Comparison of ENCODE assay signal across 48 mouse cellular contexts in genomic region chr9:50561918-50562360, GRCm38 (mm10). TPM values are rescaled to one million over a fixed set of nuclear protein-coding genes. Genes with fewer than 3 reads are reported as not detected.
"Had no signal": no experiment of that assay in that cellular context is flagged by ENCODE, and none has a peak within 500 bp of the region (broad histone marks: within the 10 kb centered on the region; RNA-seq: fewer than 3 reads in every experiment).

No protein-coding gene starts in this region.

- ATAC-seq: hindbrain, embryonic 16.5 days; hindbrain, postnatal 0 days; inflammation-experienced regulatory T-cells, adult 6 months had no signal

- DNase-seq: heart, adult 18-20 months; heart, adult 2 months; heart, postnatal 10 days; heart, postnatal 14 days; heart, postnatal 36 days; heart, postnatal 4 days; kidney, adult 11 months; kidney, adult 18-20 months; kidney, adult 8-10 months; kidney, postnatal 10 days; kidney, postnatal 25 days; kidney, postnatal 36 days; kidney, postnatal 4 days; layer of hippocampus, adult 9-11 months; layer of hippocampus, postnatal 36 days had no signal

- H3K27ac ChIP-seq: heart, adult 2 months; heart, embryonic 10.5 days; heart, embryonic 13.5 days; heart, embryonic 15.5 days; hindbrain, embryonic 10.5 days; hindbrain, embryonic 12.5 days; hindbrain, embryonic 13.5 days; hindbrain, embryonic 14.5 days; hindbrain, embryonic 15.5 days; hindbrain, postnatal 0 days; kidney, embryonic 15.5 days; kidney, postnatal 0 days; layer of hippocampus, adult 2 months had no signal

- H3K4me1 ChIP-seq: heart, embryonic 10.5 days; heart, embryonic 15.5 days; hindbrain, embryonic 10.5 days; hindbrain, embryonic 12.5 days; hindbrain, embryonic 13.5 days; hindbrain, embryonic 15.5 days; kidney, embryonic 15.5 days had no signal

- H3K4me2 ChIP-seq: heart, embryonic 11.5 days; heart, embryonic 12.5 days; heart, embryonic 13.5 days; heart, embryonic 15.5 days; hindbrain, embryonic 12.5 days; hindbrain, embryonic 13.5 days; hindbrain, embryonic 14.5 days; hindbrain, embryonic 15.5 days; kidney, embryonic 15.5 days had no signal

- H3K4me3 ChIP-seq: heart, adult 2 months; heart, embryonic 10.5 days; heart, embryonic 12.5 days; heart, embryonic 13.5 days; heart, embryonic 15.5 days; hindbrain, embryonic 10.5 days; hindbrain, embryonic 12.5 days; hindbrain, embryonic 13.5 days; hindbrain, embryonic 15.5 days; kidney, embryonic 15.5 days; layer of hippocampus, adult 2 months had no signal

- H3K27me3 ChIP-seq: heart, embryonic 12.5 days; heart, embryonic 13.5 days; hindbrain, embryonic 12.5 days; hindbrain, embryonic 13.5 days; hindbrain, embryonic 15.5 days; kidney, embryonic 15.5 days had no signal

- H3K36me3 ChIP-seq: heart, embryonic 10.5 days; heart, embryonic 12.5 days; heart, embryonic 13.5 days; heart, embryonic 15.5 days; hindbrain, embryonic 10.5 days; hindbrain, embryonic 12.5 days; hindbrain, embryonic 13.5 days; hindbrain, embryonic 15.5 days; kidney, embryonic 15.5 days had no signal

- H3K9me3 ChIP-seq: heart, embryonic 10.5 days; heart, embryonic 15.5 days; hindbrain, embryonic 10.5 days; hindbrain, embryonic 13.5 days; hindbrain, embryonic 15.5 days; kidney, embryonic 15.5 days had no signal

- H3K9ac ChIP-seq: heart, embryonic 12.5 days; heart, embryonic 13.5 days; heart, embryonic 15.5 days; hindbrain, embryonic 12.5 days; hindbrain, embryonic 13.5 days; hindbrain, embryonic 14.5 days; hindbrain, embryonic 15.5 days; kidney, embryonic 15.5 days had no signal

RNA-seq across cellular contexts. Expression of gene Tex12, which starts 0.8 kb away (rescaled TPM):
- total RNA-seq: heart, adult 18-20 months; heart, adult 2 months; heart, adult 8-10 months; heart, postnatal 10 days; heart, postnatal 14 days; heart, postnatal 25 days; heart, postnatal 36 days; heart, postnatal 4 days; hematopoietic stem cell, adult 5-6 weeks; hindbrain, postnatal 0 days; layer of hippocampus, adult 18-20 months; layer of hippocampus, adult 2 months; layer of hippocampus, adult 8-10 months; layer of hippocampus, postnatal 10 days; layer of hippocampus, postnatal 14 days; layer of hippocampus, postnatal 25 days; layer of hippocampus, postnatal 36 days; left cerebral cortex, adult 18-20 months had no signal
- polyA plus RNA-seq: heart, adult 2 months; heart, embryonic 11.5 days; heart, embryonic 12.5 days; heart, embryonic 13.5 days; heart, embryonic 14.5 days; heart, embryonic 15.5 days; heart, embryonic 16.5 days; heart, postnatal 0 days; hindbrain, embryonic 12.5 days; hindbrain, embryonic 14.5 days; inflammation-experienced regulatory T-cells, adult 6 months; intestine, embryonic 14.5 days; kidney, adult 2 months; kidney, embryonic 14.5 days; kidney, embryonic 16.5 days; kidney, postnatal 0 days; large intestine, adult 2 months had no signal

RNA-seq across cellular contexts. Expression of gene Bco2, which starts 7.0 kb away (rescaled TPM):
- polyA plus RNA-seq: heart, embryonic 13.5 days had no signal
